Mouse (Mus musculus) thymus, adult 2 months (tissue): ENCODE measurements around the gene Dnmt3a.

Experiments
- CTCF ChIP-seq: fragments of 200-500 bp; IDR thresholded peaks from 2 replicates; pipeline ENCODE4 v1.5.1; 2012; ENCODE audit warnings: mild to moderate bottlenecking, control low read depth, low read length, moderate library complexity, borderline replicate concordance; ENCODE audit not compliant: control insufficient read depth, poor library complexity, insufficient read depth; ENCODE audit errors: extremely low read depth
- POLR2A ChIP-seq: fragments of 200-500 bp; IDR thresholded peaks from 2 replicates; pipeline ENCODE4 v1.6.1; 2012; ENCODE audit warnings: mild to moderate bottlenecking, low read length, control low read depth, moderate library complexity; ENCODE audit not compliant: control insufficient read depth, poor library complexity, insufficient read depth; ENCODE audit errors: extremely low read depth

DNA sequence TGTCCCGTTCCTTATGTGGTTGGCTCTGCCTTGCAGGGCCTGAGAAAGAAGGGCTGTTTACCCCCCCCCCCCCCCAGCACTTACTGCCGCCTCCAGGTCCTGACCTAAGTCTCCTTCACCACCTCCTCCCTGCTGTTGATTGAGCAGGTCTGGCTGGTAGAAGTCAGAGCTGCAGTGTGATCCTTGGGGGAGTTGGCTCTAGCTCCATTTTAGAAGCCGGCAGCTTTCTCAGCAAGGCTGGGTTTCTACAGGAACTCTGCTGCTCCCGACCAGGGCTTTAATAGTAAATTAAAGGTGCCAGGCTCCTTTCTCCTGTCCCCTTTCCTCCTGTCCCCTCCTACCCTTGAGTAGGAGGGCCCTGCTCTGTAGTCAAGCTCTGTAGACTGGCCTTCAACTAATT is 4.6 kb downstream of the Dnmt3a start:
- TF ChIP-seq CTCF, result no peak
- TF ChIP-seq POLR2A, result no peak
